Mouse (Mus musculus) subcutaneous adipose tissue, adult 2 months (tissue): ENCODE data around the gene Wfdc18. TPM values are rescaled to one million over a fixed set of nuclear protein-coding genes. Genes with fewer than 3 reads are reported as not detected.

Experiments used
- polyA plus RNA-seq: library from polyadenylated mRNA; depleted of rRNA; stranded (reverse); fragments of >200 nt; gene quantifications from 2 replicates; pipeline ENCODE4 v1.2.3, GENCODE M21; 2012; ENCODE audit warnings: low replicate concordance; rRNA removed

Gene Wfdc18
- polyA plus RNA-seq = 0.53 TPM in 1 of 2 replicates, not detected in the other

DNA sequence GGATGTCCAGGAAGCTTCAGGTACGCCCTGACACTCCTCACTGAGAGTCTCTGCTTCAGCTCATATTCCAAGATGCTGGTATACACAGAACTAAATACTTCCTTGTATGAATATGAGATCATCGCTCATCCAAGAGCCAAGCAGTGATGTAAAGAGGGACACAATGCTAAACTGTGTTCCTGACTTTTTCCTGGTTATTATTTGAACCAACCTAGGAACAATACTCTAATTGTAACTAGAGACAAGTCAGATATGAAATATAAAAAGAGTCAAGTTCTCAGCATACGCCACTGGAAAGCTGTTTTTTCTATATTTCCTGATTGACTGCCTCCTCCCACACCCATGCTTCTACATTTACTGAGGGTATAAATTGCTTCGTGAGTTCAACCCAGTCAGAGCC is at the start of gene Wfdc18:
Wfdc18 (plus strand) TSS at position 301 of the 400 bp plus-strand sequence.

DNA sequence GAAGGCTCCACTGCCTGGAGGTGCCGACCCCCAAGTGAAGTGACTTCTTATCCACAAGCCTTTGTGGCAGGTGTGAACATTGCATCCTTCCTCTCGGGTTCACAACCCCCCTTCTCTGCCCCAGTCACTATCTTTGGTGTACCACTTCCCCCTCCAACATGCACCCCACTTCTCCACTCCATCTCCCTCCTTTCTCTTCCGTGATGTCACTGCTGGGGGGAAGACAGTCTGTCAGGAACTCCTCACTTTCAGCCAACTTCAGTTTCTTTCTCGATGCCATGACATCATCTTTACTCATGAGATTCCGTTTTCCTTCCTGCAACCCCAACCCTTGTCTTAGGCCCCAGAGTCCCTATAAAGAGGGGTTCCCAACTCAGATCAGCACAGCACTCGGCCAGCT is 46.6 kb upstream of the Wfdc18 start, which contains the start of gene Ccl4:
Ccl4 (plus strand) TSS at position 381 of the 400 bp plus-strand sequence.

DNA sequence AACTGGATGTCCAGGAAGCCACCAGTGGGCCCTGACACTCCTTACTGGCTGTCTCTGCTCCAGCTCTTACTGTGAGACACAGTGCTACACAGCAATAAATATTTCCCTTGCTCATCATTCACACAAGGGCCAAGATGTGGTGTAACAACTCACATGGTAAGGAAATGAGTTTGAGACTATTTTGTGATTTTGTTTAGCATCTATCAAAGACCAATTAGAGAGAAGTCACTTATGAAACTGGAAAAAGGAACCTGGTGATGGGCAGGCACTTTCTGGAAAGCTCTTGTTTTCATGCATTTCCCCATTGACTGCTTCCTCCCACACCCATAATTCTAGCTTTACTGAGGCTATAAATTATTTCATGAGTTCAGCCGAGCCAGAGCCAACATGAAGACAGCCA is 5.1 kb upstream of the Wfdc18 start, which contains the start of gene Wfdc17:
Wfdc17 (plus strand) TSS at position 287 of the 400 bp plus-strand sequence.

GRCm38 (mm10) chr11:83746681-83747080 is 37.9 kb downstream of the Wfdc18 start, which contains the start of gene Wfdc21:
Gene Wfdc21, plus strand, starts transcription at chr11:83746940.

GRCm38 (mm10) chr11:83753581-83754181 is 44.9 kb downstream of the Wfdc18 start, which contains the start of gene Heatr6:
Gene Heatr6, plus strand, starts transcription at chr11:83753696.

Other genes starting within 250 kb of the Wfdc18 start
- gene Mmp28, start 245.9 kb upstream of the Wfdc18 start, polyA plus RNA-seq = 22.1 and 42.8 TPM in 2 replicates
- gene Taf15, start 235.9 kb upstream of the Wfdc18 start, polyA plus RNA-seq = 8.0 and 15.5 TPM in 2 replicates
- not detected in 2 replicates for gene Heatr9, start 186.8 kb upstream of the Wfdc18 start, polyA plus RNA-seq
- gene Ccl5, start 178.5 kb upstream of the Wfdc18 start, polyA plus RNA-seq = 34.2 and 47.0 TPM in 2 replicates
- 14.9 and 19.1 TPM in 2 replicates for gene Ccl9, start 130.4 kb upstream of the Wfdc18 start, polyA plus RNA-seq
- gene Ccl6, start 115.9 kb upstream of the Wfdc18 start, polyA plus RNA-seq = 43.4 and 56.4 TPM in 2 replicates
- gene Rpl9-ps1, start 63.4 kb upstream of the Wfdc18 start, polyA plus RNA-seq = not detected in 2 replicates
- 0.85 and 5.8 TPM in 2 replicates for gene Ccl3, start 59.7 kb upstream of the Wfdc18 start, polyA plus RNA-seq
- gene Ccl4, start 46.4 kb upstream of the Wfdc18 start, polyA plus RNA-seq = 0.70 and 4.4 TPM in 2 replicates
- gene Wfdc17, start 5.0 kb upstream of the Wfdc18 start, polyA plus RNA-seq = 17.4 and 17.6 TPM in 2 replicates
- 78.1 and 514 TPM in 2 replicates for gene Wfdc21, start 37.9 kb downstream of the Wfdc18 start, polyA plus RNA-seq
- 20.8 and 23.5 TPM in 2 replicates for gene Heatr6, start 44.7 kb downstream of the Wfdc18 start, polyA plus RNA-seq
- gene Hnf1b, start 141.0 kb downstream of the Wfdc18 start, polyA plus RNA-seq = 6.5 TPM in 1 of 2 replicates, not detected in the other
- gene Ddx52, start 233.0 kb downstream of the Wfdc18 start, polyA plus RNA-seq = 5.6 and 7.3 TPM in 2 replicates